Mouse (Mus musculus): ENCODE data around the gene Nap1l4. TPM values are rescaled to one million over a fixed set of nuclear protein-coding genes. Genes with fewer than 3 reads are reported as not detected.

Gene Nap1l4
- polyA plus RNA-seq, 1 experiment = 50.0 TPM

- H3K36me3 ChIP-seq (ENCODE audit: control insufficient read depth, insufficient read depth, low read length) = peaks cover 64% of the 10 kb centered on the region
- DNase-seq (ENCODE audit: low read depth in 1 of 2, low spot score in 2 of 2) = no peak
- TF ChIP-seq POLR2A (IDR thresholded peaks at IDR 0.05; ENCODE audit: low read depth, low read length) (no peak), CTCF (IDR thresholded peaks at IDR 0.05; ENCODE audit: extremely low read depth, insufficient read depth, insufficient read length, insufficient replicate concordance) (no peak)
- no peak overlapping the region for H3K4me3 ChIP-seq (ENCODE audit: extremely low read depth, insufficient read depth, insufficient read length)
- no peaks in the 10 kb centered on the region for H3K4me1 ChIP-seq (ENCODE audit: control insufficient read depth, insufficient read depth, insufficient read length)
- WGBS = 76% methylated on average over 2 of the region's 2 CpGs
- no peak overlapping the region for H3K27ac ChIP-seq (ENCODE audit: insufficient read depth, low read length)
- no peaks in the 10 kb centered on the region for H3K27me3 ChIP-seq (ENCODE audit: control insufficient read depth, insufficient read depth, low read length)
These were observed 15.6 kb downstream of the Nap1l4 start for GRCm38 (mm10) chr7:143533284-143533683.

GRCm38 (mm10) chr7:143532410-143532809 lies 16.5 kb downstream of the Nap1l4 start:
- TF ChIP-seq POLR2A (IDR thresholded peaks at IDR 0.05; ENCODE audit: low read depth, low read length) (no peak), CTCF (IDR thresholded peaks at IDR 0.05; ENCODE audit: extremely low read depth, insufficient read depth, insufficient read length, insufficient replicate concordance) (no peak)
- 82% methylated on average over 1 of the region's 1 CpGs for WGBS
- H3K27ac ChIP-seq (ENCODE audit: insufficient read depth, low read length) = no peak overlapping the region
- H3K36me3 ChIP-seq (ENCODE audit: control insufficient read depth, insufficient read depth, low read length) = peaks cover 63% of the 10 kb centered on the region
- no peak overlapping the region for H3K4me3 ChIP-seq (ENCODE audit: extremely low read depth, insufficient read depth, insufficient read length)
- no peaks in the 10 kb centered on the region for H3K4me1 ChIP-seq (ENCODE audit: control insufficient read depth, insufficient read depth, insufficient read length)
- H3K27me3 ChIP-seq (ENCODE audit: control insufficient read depth, insufficient read depth, low read length) = no peaks in the 10 kb centered on the region
- no peak for DNase-seq (ENCODE audit: low read depth in 1 of 2, low spot score in 2 of 2)

GRCm38 (mm10) chr7:143519333-143519732 lies 29.6 kb downstream of the Nap1l4 start:
- H3K27ac ChIP-seq (ENCODE audit: insufficient read depth, low read length) = no peak overlapping the region
- H3K4me3 ChIP-seq (ENCODE audit: extremely low read depth, insufficient read depth, insufficient read length) = no peak overlapping the region
- DNase-seq (ENCODE audit: low read depth in 1 of 2, low spot score in 2 of 2) = no peak
- TF ChIP-seq POLR2A (IDR thresholded peaks at IDR 0.05; ENCODE audit: low read depth, low read length) (no peak), CTCF (IDR thresholded peaks at IDR 0.05; ENCODE audit: extremely low read depth, insufficient read depth, insufficient read length, insufficient replicate concordance) (no peak)
- WGBS = 82% methylated on average over 4 of the region's 4 CpGs
- H3K27me3 ChIP-seq (ENCODE audit: control insufficient read depth, insufficient read depth, low read length) = no peaks in the 10 kb centered on the region
- H3K4me1 ChIP-seq (ENCODE audit: control insufficient read depth, insufficient read depth, insufficient read length) = no peaks in the 10 kb centered on the region
- peaks cover 62% of the 10 kb centered on the region for H3K36me3 ChIP-seq (ENCODE audit: control insufficient read depth, insufficient read depth, low read length)

- H3K4me3 ChIP-seq (ENCODE audit: extremely low read depth, insufficient read depth, insufficient read length) = no peak overlapping the region
- H3K4me1 ChIP-seq (ENCODE audit: control insufficient read depth, insufficient read depth, insufficient read length) = no peaks in the 10 kb centered on the region
- 94% methylated on average over 4 of the region's 4 CpGs for WGBS
- no peaks in the 10 kb centered on the region for H3K27me3 ChIP-seq (ENCODE audit: control insufficient read depth, insufficient read depth, low read length)
- H3K27ac ChIP-seq (ENCODE audit: insufficient read depth, low read length) = no peak overlapping the region
- no peak for DNase-seq (ENCODE audit: low read depth in 1 of 2, low spot score in 2 of 2)
- H3K36me3 ChIP-seq (ENCODE audit: control insufficient read depth, insufficient read depth, low read length) = peaks cover 34% of the 10 kb centered on the region
- no peak for TF ChIP-seq CTCF (IDR thresholded peaks at IDR 0.05; ENCODE audit: extremely low read depth, insufficient read depth, insufficient read length, insufficient replicate concordance)
- no peak for TF ChIP-seq POLR2A (IDR thresholded peaks at IDR 0.05; ENCODE audit: low read depth, low read length)
These were observed 34.5 kb downstream of the Nap1l4 start for GRCm38 (mm10) chr7:143514416-143514768.

- 39% methylated on average over 10 of the region's 10 CpGs for WGBS
- Histone ChIP-seq H3K27me3 (ENCODE audit: control insufficient read depth, insufficient read depth, low read length) (no peaks in the 10 kb centered on the region), H3K36me3 (ENCODE audit: control insufficient read depth, insufficient read depth, low read length) (peaks cover 30% of the 10 kb centered on the region), H3K4me1 (ENCODE audit: control insufficient read depth, insufficient read depth, insufficient read length) (no peaks in the 10 kb centered on the region), H3K27ac (ENCODE audit: insufficient read depth, low read length) (no peak overlapping the region), H3K4me3 (ENCODE audit: extremely low read depth, insufficient read depth, insufficient read length) (no peak overlapping the region)
- no peak for DNase-seq (ENCODE audit: low read depth in 1 of 2, low spot score in 2 of 2)
- TF ChIP-seq CTCF (IDR thresholded peaks at IDR 0.05; ENCODE audit: extremely low read depth, insufficient read depth, insufficient read length, insufficient replicate concordance) = no peak
- TF ChIP-seq POLR2A (IDR thresholded peaks at IDR 0.05; ENCODE audit: low read depth, low read length) = no peak
These were observed 35.0 kb downstream of the Nap1l4 start for GRCm38 (mm10) chr7:143513763-143514415.

- Histone ChIP-seq H3K27ac (ENCODE audit: insufficient read depth, low read length) (no peak overlapping the region), H3K4me3 (ENCODE audit: extremely low read depth, insufficient read depth, insufficient read length) (no peak overlapping the region), H3K36me3 (ENCODE audit: control insufficient read depth, insufficient read depth, low read length) (peaks cover 13% of the 10 kb centered on the region), H3K27me3 (ENCODE audit: control insufficient read depth, insufficient read depth, low read length) (no peaks in the 10 kb centered on the region), H3K4me1 (ENCODE audit: control insufficient read depth, insufficient read depth, insufficient read length) (no peaks in the 10 kb centered on the region)
- no peak for DNase-seq (ENCODE audit: low read depth in 1 of 2, low spot score in 2 of 2)
- TF ChIP-seq CTCF (IDR thresholded peaks at IDR 0.05; ENCODE audit: extremely low read depth, insufficient read depth, insufficient read length, insufficient replicate concordance) (no peak), POLR2A (IDR thresholded peaks at IDR 0.05; ENCODE audit: low read depth, low read length) (no peak)
These were observed 37.6 kb downstream of the Nap1l4 start for GRCm38 (mm10) chr7:143511335-143511712.

GRCm38 (mm10) chr7:143510593-143511334 lies 38.1 kb downstream of the Nap1l4 start:
- H3K4me3 ChIP-seq (ENCODE audit: extremely low read depth, insufficient read depth, insufficient read length) = no peak overlapping the region
- H3K27me3 ChIP-seq (ENCODE audit: control insufficient read depth, insufficient read depth, low read length) = no peaks in the 10 kb centered on the region
- no peak overlapping the region for H3K27ac ChIP-seq (ENCODE audit: insufficient read depth, low read length)
- peaks cover 12% of the 10 kb centered on the region for H3K36me3 ChIP-seq (ENCODE audit: control insufficient read depth, insufficient read depth, low read length)
- 92% methylated on average over 3 of the region's 3 CpGs for WGBS
- DNase-seq (ENCODE audit: low read depth in 1 of 2, low spot score in 2 of 2) = no peak
- no peaks in the 10 kb centered on the region for H3K4me1 ChIP-seq (ENCODE audit: control insufficient read depth, insufficient read depth, insufficient read length)
- TF ChIP-seq POLR2A (IDR thresholded peaks at IDR 0.05; ENCODE audit: low read depth, low read length) = no peak
- TF ChIP-seq CTCF (IDR thresholded peaks at IDR 0.05; ENCODE audit: extremely low read depth, insufficient read depth, insufficient read length, insufficient replicate concordance) = no peak
